Mouse (Mus musculus) layer of hippocampus, adult 18-20 months (tissue): ENCODE measurements around the gene Dkk2. TPM values are rescaled to one million over a fixed set of nuclear protein-coding genes. Genes with fewer than 3 reads are reported as not detected.
"Not testable (repeated sequence)": the region's sequence is repeated elsewhere in the genome, so short reads cannot be mapped to it uniquely, and the experiment has no call there.

Source experiments
- DNase-seq, 2 experiments: peaks; one replicate each; pipeline ENCODE4 v3.0.0; 2022; ENCODE audit warnings: low spot score in 2 of 2
- long read RNA-seq: library from polyadenylated mRNA; stranded (forward); transcript quantifications from one replicate; pipeline ENCODE4 v2.0.0, GENCODE M21; 2021
- total RNA-seq, 2 experiments: library from RNA; stranded (reverse); gene quantifications; 2 replicates each; pipeline ENCODE4 v1.2.3; 2021

Gene Dkk2
- under 1 TPM; 0.23 to 0.37 TPM for total RNA-seq
- long read RNA-seq: 0 reads

GRCm38 (mm10) chr3:132085112-132085822 is at the start of gene Dkk2:
Gene Dkk2 (plus strand): TSS chr3:132085292.
- DNase-seq: no peak

- no peak for DNase-seq
Measured at GRCm38 (mm10) chr3:132036704-132037103, 48.4 kb upstream of the Dkk2 start.

GRCm38 (mm10) chr3:132037670-132038069 is 47.4 kb upstream of the Dkk2 start:
- DNase-seq: peak in 1 of 2 experiments; percentile 3

- no peak for DNase-seq
Measured at GRCm38 (mm10) chr3:132040066-132040465, 45.0 kb upstream of the Dkk2 start.

GRCm38 (mm10) chr3:132050884-132051457 is 34.1 kb upstream of the Dkk2 start:
- no peak for DNase-seq

- not testable (repeated sequence) for DNase-seq
Measured at GRCm38 (mm10) chr3:132062816-132063215, 22.3 kb upstream of the Dkk2 start.

GRCm38 (mm10) chr3:132063374-132063773 is 21.7 kb upstream of the Dkk2 start:
- DNase-seq: no peak

GRCm38 (mm10) chr3:132063966-132064365 is 21.1 kb upstream of the Dkk2 start:
- no peak for DNase-seq

- no peak for DNase-seq
Measured at GRCm38 (mm10) chr3:132064920-132065319, 20.2 kb upstream of the Dkk2 start.

GRCm38 (mm10) chr3:132070949-132071348 is 14.1 kb upstream of the Dkk2 start:
- no peak for DNase-seq

GRCm38 (mm10) chr3:132084018-132084417 is 1.1 kb upstream of the Dkk2 start:
- DNase-seq: peak; percentile 34 to 75

GRCm38 (mm10) chr3:132084680-132085079 is 412 bp upstream of the Dkk2 start:
- no peak for DNase-seq

GRCm38 (mm10) chr3:132085823-132086350 is 795 bp downstream of the Dkk2 start:
- DNase-seq: no peak

GRCm38 (mm10) chr3:132086461-132086860 is 1.4 kb downstream of the Dkk2 start:
- no peak for DNase-seq

- DNase-seq: peak in 1 of 2 experiments; percentile 28
Measured at GRCm38 (mm10) chr3:132087011-132087486, 2.0 kb downstream of the Dkk2 start.

GRCm38 (mm10) chr3:132092983-132093382 is 7.9 kb downstream of the Dkk2 start:
- no peak for DNase-seq

- DNase-seq: no peak
Measured at GRCm38 (mm10) chr3:132096296-132096695, 11.2 kb downstream of the Dkk2 start.

GRCm38 (mm10) chr3:132100746-132101145 is 15.7 kb downstream of the Dkk2 start:
- no peak for DNase-seq

GRCm38 (mm10) chr3:132103020-132103419 is 17.9 kb downstream of the Dkk2 start:
- peak in 1 of 2 experiments; percentile 21 for DNase-seq

GRCm38 (mm10) chr3:132103454-132103853 is 18.4 kb downstream of the Dkk2 start:
- DNase-seq: no peak

GRCm38 (mm10) chr3:132115772-132116511 is 30.9 kb downstream of the Dkk2 start:
- no peak for DNase-seq

GRCm38 (mm10) chr3:132121344-132121743 is 36.3 kb downstream of the Dkk2 start:
- DNase-seq: no peak
